Mouse (Mus musculus) gonadal fat pad, adult 2 months (tissue): ENCODE data around the gene Snx4. TPM values are rescaled to one million over a fixed set of nuclear protein-coding genes. Genes with fewer than 3 reads are reported as not detected.

Source experiments
- DNase-seq: peaks from one replicate; pipeline ENCODE4 v3.0.0-alpha.2; 2012; ENCODE audit warnings: low read depth
- polyA plus RNA-seq: library from polyadenylated mRNA; depleted of rRNA; stranded (reverse); fragments of >200 nt; gene quantifications from 2 replicates; pipeline ENCODE4 v1.2.3, GENCODE M21; 2012; rRNA removed

The Snx4 gene
- polyA plus RNA-seq, 1 experiment: 11.9 TPM

- DNase-seq: no peak
Observed at GRCm38 (mm10) chr16:33343601-33344000, 92.4 kb downstream of the Snx4 start.

GRCm38 (mm10) chr16:33344379-33344778, 93.1 kb downstream of the Snx4 start:
- no peak for DNase-seq

DNA sequence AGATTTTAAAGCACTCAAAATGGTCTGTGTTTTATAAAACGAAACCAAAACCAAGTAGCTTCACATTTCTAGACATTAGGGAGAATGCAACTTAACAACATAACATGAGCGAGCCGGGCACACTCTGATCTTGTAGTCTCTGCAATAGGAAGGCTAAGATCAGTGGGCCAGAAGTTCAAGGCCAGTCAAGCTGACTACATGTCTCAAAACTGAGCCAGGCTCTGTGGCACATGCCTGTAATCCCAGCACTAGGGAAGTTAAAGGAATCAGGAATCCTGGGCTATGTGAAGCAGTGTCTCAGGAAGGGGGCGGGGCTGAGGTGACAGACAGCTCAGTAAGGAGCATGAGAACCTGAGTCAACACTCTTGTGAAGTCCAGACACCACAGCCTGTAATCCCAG, 93.6 kb downstream of the Snx4 start:
- DNase-seq: no peak

DNA sequence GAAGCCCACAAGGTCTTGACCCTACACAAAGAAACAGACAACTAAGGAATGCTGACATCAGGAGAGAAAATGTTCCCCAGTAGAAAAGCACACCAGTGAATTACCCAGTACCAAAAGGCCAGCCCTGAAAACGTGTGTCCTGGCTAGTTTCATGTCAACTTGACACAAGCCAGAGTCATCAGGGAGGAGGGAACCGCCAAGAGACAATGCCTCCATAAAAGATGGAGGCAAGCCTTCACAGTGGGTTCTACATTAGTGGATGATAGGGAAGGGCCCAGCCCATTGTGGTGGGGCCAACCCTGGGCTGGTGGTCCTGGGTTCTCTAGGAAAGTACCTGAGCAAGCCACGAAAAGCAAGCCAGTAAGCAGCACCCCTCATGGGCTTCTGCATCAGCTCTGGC, 95.1 kb downstream of the Snx4 start:
- no peak for DNase-seq

DNA sequence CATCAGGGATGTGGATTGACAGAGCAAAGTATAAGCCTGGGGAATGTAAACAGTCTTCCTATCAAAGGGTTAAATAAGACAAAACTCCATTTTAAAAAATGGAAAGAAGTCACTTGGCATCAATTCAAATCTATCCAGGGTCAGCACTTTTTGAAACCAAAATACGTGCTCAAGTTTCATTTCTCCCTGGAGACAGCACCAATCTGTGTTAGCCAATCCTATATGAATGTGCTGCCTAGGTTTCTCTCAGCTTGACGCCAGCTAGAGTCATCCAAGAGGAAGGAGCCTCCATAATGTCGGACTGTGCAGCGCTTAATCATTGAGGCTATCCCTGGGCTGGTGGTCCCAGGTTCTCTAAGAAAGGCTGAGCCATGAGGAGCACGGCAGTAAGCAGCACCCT, 95.9 kb downstream of the Snx4 start:
- no peak for DNase-seq

Other genes starting within 250 kb of the Snx4 start
- 0.63 and 0.81 TPM in 2 replicates for gene Iqcg, start 195.2 kb upstream of the Snx4 start, polyA plus RNA-seq
- gene Rpl35a, start 195.0 kb upstream of the Snx4 start, polyA plus RNA-seq: 364 and 454 TPM in 2 replicates
- gene Lmln, start 188.9 kb upstream of the Snx4 start, polyA plus RNA-seq: 3.5 and 6.1 TPM in 2 replicates
- 19.9 and 21.9 TPM in 2 replicates for gene Osbpl11, start 66.4 kb upstream of the Snx4 start, polyA plus RNA-seq
- 11.9 and 14.6 TPM in 2 replicates for gene Zfp148, start 129.4 kb downstream of the Snx4 start, polyA plus RNA-seq